Mouse (Mus musculus) right cerebral cortex, postnatal 14 days (tissue): ENCODE data around the gene Slc39a7.

Experiments
- DNase-seq: peaks from one replicate; pipeline ENCODE4 v3.0.0; 2022

The Slc39a7 gene

GRCm38 (mm10) chr17:34031465-34032173 lies at the start of gene Slc39a7, which contains the start of gene Rxrb:
Gene Slc39a7 (minus strand): TSS chr17:34031682.
Gene Rxrb (plus strand): TSS chr17:34031812.
- peak; percentile 99 for DNase-seq

- DNase-seq: no peak
These were observed 48.1 kb upstream of the Slc39a7 start for GRCm38 (mm10) chr17:34079621-34080020.

GRCm38 (mm10) chr17:34079002-34079401 lies 47.5 kb upstream of the Slc39a7 start:
- no peak for DNase-seq

- no peak for DNase-seq
These were observed 46.7 kb upstream of the Slc39a7 start for GRCm38 (mm10) chr17:34078148-34078547.

GRCm38 (mm10) chr17:34077549-34077948 lies 46.1 kb upstream of the Slc39a7 start:
- peak; percentile 80 for DNase-seq

- peak; percentile 81 for DNase-seq
These were observed 43.8 kb upstream of the Slc39a7 start for GRCm38 (mm10) chr17:34075271-34075670.

- DNase-seq: no peak
These were observed 40.6 kb upstream of the Slc39a7 start for GRCm38 (mm10) chr17:34072091-34072490.

- no peak for DNase-seq
These were observed 37.4 kb upstream of the Slc39a7 start for GRCm38 (mm10) chr17:34068864-34069263.

- DNase-seq: no peak
These were observed 25.7 kb upstream of the Slc39a7 start for GRCm38 (mm10) chr17:34057224-34057623.

GRCm38 (mm10) chr17:34047404-34048050 lies 16.0 kb upstream of the Slc39a7 start:
- no peak for DNase-seq

GRCm38 (mm10) chr17:34045941-34046340 lies 14.5 kb upstream of the Slc39a7 start:
- DNase-seq: no peak

- DNase-seq: no peak
These were observed 8.3 kb upstream of the Slc39a7 start for GRCm38 (mm10) chr17:34039562-34040450.

- DNase-seq: no peak
These were observed 7.5 kb upstream of the Slc39a7 start, which contains the start of gene Col11a2 for GRCm38 (mm10) chr17:34038878-34039561. Gene Col11a2 (plus strand): TSS chr17:34039437.

- peak; percentile 70 for DNase-seq
These were observed 7.0 kb upstream of the Slc39a7 start for GRCm38 (mm10) chr17:34038440-34038839.

- no peak for DNase-seq
These were observed 5.8 kb upstream of the Slc39a7 start for GRCm38 (mm10) chr17:34037241-34037640.

GRCm38 (mm10) chr17:34036647-34037046 lies 5.2 kb upstream of the Slc39a7 start:
- DNase-seq: no peak

GRCm38 (mm10) chr17:34035517-34035916 lies 4.0 kb upstream of the Slc39a7 start:
- DNase-seq: no peak

- peak; percentile 75 for DNase-seq
These were observed 2.6 kb upstream of the Slc39a7 start for GRCm38 (mm10) chr17:34034064-34034463.

GRCm38 (mm10) chr17:34033441-34033840 lies 2.0 kb upstream of the Slc39a7 start:
- no peak for DNase-seq

GRCm38 (mm10) chr17:34032806-34033205 lies 1.3 kb upstream of the Slc39a7 start:
- no peak for DNase-seq

GRCm38 (mm10) chr17:34032174-34032632 lies 721 bp upstream of the Slc39a7 start:
- DNase-seq: no peak

- no peak for DNase-seq
These were observed 588 bp downstream of the Slc39a7 start for GRCm38 (mm10) chr17:34030861-34031326.
